Mouse (Mus musculus): ENCODE measurements around the gene Msh3. TPM values are rescaled to one million over a fixed set of nuclear protein-coding genes. Genes with fewer than 3 reads are reported as not detected.
"Not testable (repeated sequence)": the region's sequence is repeated elsewhere in the genome, so short reads cannot be mapped to it uniquely, and the experiment has no call there.

The Msh3 gene
- 8.1 and 8.8 TPM in 2 replicates for polyA plus RNA-seq (2015; fragmentation: Nextera tagmentation; extraction: Ambion mirVana)

DNA sequence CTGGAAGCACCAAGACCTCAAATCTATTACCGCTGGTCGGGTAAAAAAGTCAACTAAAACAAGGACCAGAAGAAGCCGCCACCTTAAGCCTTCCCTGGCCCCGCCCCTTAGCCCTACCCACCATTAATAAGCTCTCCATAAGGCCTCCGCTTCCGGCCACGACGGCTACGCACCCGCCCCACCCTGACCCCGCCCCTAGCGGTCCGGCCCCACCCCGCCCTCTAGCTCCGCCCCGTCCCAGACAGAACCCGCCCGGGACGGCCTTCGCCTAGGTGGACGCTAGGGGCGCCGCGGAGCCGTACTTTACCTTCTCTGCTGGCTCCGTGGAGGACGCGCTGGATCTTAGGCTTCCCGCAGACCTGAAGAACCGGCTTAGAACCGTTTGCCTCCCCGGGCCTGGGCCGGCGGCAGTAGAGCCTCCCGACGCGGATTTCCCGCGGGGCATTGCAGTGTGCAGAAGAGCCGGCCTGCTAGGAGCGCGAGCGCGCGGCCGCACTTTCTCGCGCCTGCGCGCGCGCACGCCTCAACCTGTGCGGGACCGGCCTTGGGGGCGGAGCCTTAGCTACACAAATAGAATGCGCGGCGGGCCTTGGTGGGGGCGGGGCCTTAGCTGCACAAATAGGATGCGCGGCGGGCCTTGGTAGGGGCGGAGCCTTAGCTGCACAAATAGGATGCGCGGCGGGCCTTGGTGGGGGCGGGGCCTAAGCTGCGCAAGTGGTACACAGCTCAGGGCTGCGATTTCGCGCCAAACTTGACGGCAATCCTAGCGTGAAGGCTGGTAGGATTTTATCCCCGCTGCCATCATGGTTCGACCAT lies at the start of gene Msh3, which contains the start of gene Dhfr:
Gene Msh3, minus strand, starts transcription at position 548 of the 816 bp plus-strand sequence.
Gene Dhfr, plus strand, starts transcription at position 271 of the 816 bp plus-strand sequence.
- Histone ChIP-seq H3K27me3 (no peaks in the 10 kb centered on the region), H3K36me3 (replicated peaks) (peaks cover 36% of the 10 kb centered on the region), H3K4me2 (peak within 1 kb of the TSS; percentile 97), H3K4me3 (replicated peaks) (peak within 1 kb of the TSS; percentile 91), H3K27ac (replicated peaks) (peak within 1 kb of the TSS; percentile 94), H3K4me1 (replicated peaks) (peaks cover 34% of the 10 kb centered on the region), H3K9me3 (replicated peaks) (no peaks in the 10 kb centered on the region), H3K9ac (peak within 1 kb of the TSS; percentile 76)
- under 1% methylated on average over 76 of the region's 76 CpGs for WGBS (ENCODE audit: insufficient replicate concordance)
- ATAC-seq (ENCODE audit: insufficient read depth), result peak; percentile 93

DNA sequence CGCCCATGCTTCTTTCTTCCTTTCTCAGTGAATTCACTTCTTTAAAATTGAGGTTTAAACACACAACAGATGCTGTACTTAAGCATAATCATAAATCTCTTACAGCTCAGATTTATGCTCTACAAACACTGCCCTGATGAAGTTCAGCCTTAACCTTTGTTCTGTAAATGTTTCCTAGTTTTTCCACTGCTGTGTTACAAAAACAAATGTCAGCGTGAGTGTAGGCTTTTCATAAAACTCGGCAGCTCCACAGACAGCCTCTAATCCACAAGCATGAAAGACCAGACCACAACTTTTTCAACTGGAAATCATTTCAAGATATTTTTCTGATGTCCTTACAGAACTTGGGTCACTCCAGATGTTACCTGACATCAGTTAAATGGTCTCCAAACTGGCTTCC lies 48.7 kb upstream of the Msh3 start:
- no peak for ATAC-seq (ENCODE audit: insufficient read depth)
- 55% methylated on average over 3 of the region's 3 CpGs for WGBS (ENCODE audit: insufficient replicate concordance)

DNA sequence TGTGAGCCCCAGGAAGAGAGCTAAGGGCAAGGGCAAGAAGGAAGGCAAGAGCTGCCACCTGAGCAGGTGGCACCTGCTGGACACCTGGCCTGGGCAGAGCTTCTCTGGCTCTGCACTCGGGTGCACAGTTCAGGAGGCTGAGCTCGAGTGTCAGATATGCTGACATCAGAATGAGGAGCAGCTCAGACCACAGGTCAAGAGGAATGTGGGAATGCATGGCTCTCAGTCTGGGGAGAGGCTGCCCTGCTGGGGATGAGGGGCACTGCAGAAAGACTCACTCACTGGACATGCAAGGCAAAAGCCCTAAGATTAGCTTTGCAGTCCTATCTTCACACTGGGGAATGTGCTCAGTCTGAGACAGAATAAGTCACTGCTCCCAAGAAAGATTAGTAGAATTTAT lies 47.3 kb upstream of the Msh3 start:
- Histone ChIP-seq H3K9me3 (replicated peaks) (no peaks in the 10 kb centered on the region), H3K4me3 (replicated peaks) (no peak overlapping the region), H3K36me3 (replicated peaks) (no peaks in the 10 kb centered on the region), H3K4me1 (replicated peaks) (no peaks in the 10 kb centered on the region), H3K27me3 (no peaks in the 10 kb centered on the region), H3K9ac (no peak overlapping the region), H3K27ac (replicated peaks) (no peak overlapping the region), H3K4me2 (no peak overlapping the region)
- 26% methylated on average over 2 of the region's 2 CpGs for WGBS (ENCODE audit: insufficient replicate concordance)
- ATAC-seq (ENCODE audit: insufficient read depth), result no peak

More for the DNA sequence above, 48.7 kb upstream of the Msh3 start:
- Histone ChIP-seq H3K4me3 (replicated peaks) (no peak overlapping the region), H3K4me2 (no peak overlapping the region), H3K9me3 (replicated peaks) (no peaks in the 10 kb centered on the region), H3K9ac (no peak overlapping the region), H3K27ac (replicated peaks) (no peak overlapping the region), H3K27me3 (no peaks in the 10 kb centered on the region), H3K36me3 (replicated peaks) (no peaks in the 10 kb centered on the region), H3K4me1 (replicated peaks) (no peaks in the 10 kb centered on the region)

DNA sequence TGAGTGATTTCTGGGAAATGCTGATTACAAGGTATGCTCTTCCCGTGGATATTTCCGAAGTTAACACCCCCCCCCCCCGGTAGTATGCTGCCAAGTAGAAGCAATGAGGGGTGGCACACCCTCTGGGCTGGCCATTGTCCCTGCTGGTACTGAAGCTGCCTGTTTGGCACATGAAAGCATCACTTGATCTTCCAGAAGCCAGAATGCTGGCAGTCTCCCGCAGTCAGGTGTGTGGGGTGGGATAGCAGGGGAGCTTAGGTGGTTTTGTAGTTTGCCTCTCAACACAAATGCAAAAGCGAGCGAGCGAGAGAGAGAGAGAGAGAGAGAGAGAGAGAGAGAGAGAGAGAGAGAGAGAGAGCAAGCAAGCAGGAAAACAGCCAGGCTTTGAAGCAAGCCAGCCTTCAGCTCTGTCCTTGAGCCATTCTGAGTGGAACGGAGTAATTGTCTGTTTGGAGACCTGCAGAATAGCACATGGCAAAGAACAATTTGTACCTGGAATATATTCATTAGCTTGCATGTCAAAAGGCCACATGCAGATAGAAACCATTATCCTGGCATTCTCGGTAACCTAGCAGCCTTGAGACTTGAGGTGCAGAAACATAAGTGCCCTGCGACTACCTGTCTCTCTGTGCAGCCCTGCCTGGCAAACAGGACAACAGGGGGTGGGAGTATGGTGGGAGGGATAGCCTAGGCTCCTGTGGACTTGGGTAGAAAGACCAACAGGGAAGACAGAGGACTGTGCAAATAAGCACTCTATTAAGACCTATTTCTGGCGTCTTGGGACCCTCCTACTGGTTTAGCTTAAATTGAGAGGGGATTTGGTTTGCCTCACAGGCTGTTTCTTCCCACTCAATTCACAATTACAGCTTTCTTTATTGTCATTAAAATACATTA lies 43.9 kb upstream of the Msh3 start:
- H3K9me3 ChIP-seq (replicated peaks), result no peaks in the 10 kb centered on the region
- H3K27ac ChIP-seq (replicated peaks), result no peak overlapping the region
- no peaks in the 10 kb centered on the region for H3K27me3 ChIP-seq
- H3K4me2 ChIP-seq, result no peak overlapping the region
- H3K4me3 ChIP-seq (replicated peaks), result no peak overlapping the region
- ATAC-seq (ENCODE audit: insufficient read depth), result no peak
- no peaks in the 10 kb centered on the region for H3K4me1 ChIP-seq (replicated peaks)
- no peaks in the 10 kb centered on the region for H3K36me3 ChIP-seq (replicated peaks)
- 63% methylated on average over 11 of the region's 11 CpGs for WGBS (ENCODE audit: insufficient replicate concordance)
- H3K9ac ChIP-seq, result no peak overlapping the region

DNA sequence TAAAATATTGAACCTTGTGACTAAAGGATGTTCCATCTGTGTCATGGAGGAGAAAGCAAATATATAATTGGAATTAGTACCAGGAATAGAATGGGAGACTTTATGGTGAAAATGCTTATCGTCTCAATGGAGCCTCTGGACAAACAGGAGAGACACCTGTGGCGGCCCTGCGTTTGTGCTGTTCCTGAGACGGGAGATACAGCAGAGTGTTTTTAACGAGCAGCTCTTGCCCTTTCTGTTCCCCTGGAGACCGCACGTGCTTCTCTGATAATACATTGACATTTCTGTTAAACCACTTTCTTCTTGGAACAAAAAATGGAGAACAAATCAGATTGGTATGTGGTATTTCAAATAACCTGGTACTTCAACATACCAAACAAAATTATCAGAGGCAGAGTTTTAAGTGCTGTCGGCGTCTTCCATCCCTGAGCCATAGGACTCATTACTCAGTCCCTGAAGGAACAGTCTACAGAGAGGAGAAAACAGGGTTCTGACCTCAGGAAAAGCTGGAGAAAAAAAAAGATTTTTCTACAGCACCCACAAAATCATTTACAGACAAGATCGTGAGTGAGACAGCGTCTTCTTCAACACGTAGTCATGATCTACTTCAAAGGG lies 38.4 kb upstream of the Msh3 start:
- ATAC-seq (ENCODE audit: insufficient read depth), result no peak
- 78% methylated on average over 12 of the region's 12 CpGs for WGBS (ENCODE audit: insufficient replicate concordance)
- no peaks in the 10 kb centered on the region for H3K4me1 ChIP-seq (replicated peaks)

DNA sequence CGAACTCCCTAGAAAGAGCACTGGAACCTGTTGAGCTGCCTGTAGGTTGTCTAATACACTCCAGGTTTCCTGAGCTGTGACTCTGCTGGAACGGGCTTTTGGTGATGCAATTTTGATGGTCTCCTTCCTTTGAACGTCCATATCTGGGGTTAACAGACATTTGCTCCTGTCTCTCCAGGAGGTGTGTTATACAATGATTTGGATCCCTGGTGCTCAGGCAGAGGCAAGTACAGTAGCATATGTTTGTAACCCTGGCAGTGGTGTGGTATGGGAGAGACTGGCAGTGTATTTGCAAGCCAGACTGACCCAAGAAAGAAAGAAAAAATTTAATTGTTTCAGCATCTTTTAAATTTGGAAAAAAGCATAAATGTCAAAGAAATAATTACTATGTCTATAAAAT lies 32.6 kb upstream of the Msh3 start:
- no peak overlapping the region for H3K27ac ChIP-seq (replicated peaks)
- no peak overlapping the region for H3K4me2 ChIP-seq
- H3K4me3 ChIP-seq (replicated peaks), result no peak overlapping the region
- no peaks in the 10 kb centered on the region for H3K27me3 ChIP-seq
- WGBS (ENCODE audit: insufficient replicate concordance), result 44% methylated on average over 3 of the region's 3 CpGs
- ATAC-seq (ENCODE audit: insufficient read depth), result no peak
- no peaks in the 10 kb centered on the region for H3K9me3 ChIP-seq (replicated peaks)
- peaks cover 33% of the 10 kb centered on the region for H3K36me3 ChIP-seq (replicated peaks)
- no peak overlapping the region for H3K9ac ChIP-seq
- no peaks in the 10 kb centered on the region for H3K4me1 ChIP-seq (replicated peaks)

More for the DNA sequence above, 38.4 kb upstream of the Msh3 start:
- no peaks in the 10 kb centered on the region for H3K36me3 ChIP-seq (replicated peaks)
- H3K27ac ChIP-seq (replicated peaks), result no peak overlapping the region
- no peak overlapping the region for H3K4me2 ChIP-seq
- no peaks in the 10 kb centered on the region for H3K9me3 ChIP-seq (replicated peaks)
- no peaks in the 10 kb centered on the region for H3K27me3 ChIP-seq
- no peak overlapping the region for H3K4me3 ChIP-seq (replicated peaks)
- no peak overlapping the region for H3K9ac ChIP-seq

DNA sequence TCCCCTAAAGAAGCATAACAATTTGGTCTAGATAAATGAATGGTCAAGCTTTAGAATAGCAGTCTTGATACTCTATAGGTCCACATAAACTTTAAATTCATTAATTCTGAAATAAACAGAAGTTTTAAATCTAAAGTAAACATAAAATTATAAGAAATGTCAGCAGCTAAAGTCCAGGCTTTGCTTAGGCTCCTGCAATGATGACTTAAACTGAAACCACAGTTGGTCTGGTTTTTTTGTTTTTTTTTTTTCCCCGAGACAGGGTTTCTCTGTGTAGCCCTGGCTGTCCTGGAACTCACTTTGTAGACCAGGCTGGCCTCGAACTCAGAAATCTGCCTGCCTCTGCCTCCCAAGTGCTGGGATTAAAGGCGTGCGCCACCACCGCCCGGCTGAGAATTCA lies 16.7 kb upstream of the Msh3 start:
- ATAC-seq (ENCODE audit: insufficient read depth), result not testable (repeated sequence)

DNA sequence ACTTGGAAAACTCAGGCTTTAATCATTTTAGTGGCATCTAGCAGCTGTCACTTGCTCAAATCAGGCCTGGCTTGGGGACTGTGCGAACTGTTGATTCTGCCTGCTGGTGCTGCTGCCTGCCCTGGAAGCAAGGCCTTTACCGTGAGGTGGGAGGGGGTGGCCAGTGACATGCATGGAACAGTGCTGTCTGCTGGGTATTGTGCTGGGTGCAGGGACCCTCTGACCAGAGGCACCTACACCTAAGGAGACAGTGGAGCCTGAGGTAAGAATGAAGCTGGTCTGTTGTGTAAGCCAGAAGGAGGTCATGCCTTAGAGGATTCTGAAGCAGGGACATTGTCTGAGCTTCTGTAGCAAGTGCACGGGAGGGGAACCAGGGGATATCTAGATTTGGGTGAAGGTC lies 16.0 kb upstream of the Msh3 start:
- H3K36me3 ChIP-seq (replicated peaks), result peaks cover 50% of the 10 kb centered on the region
- H3K9me3 ChIP-seq (replicated peaks), result no peaks in the 10 kb centered on the region
- WGBS (ENCODE audit: insufficient replicate concordance), result 72% methylated on average over 3 of the region's 3 CpGs
- no peak overlapping the region for H3K27ac ChIP-seq (replicated peaks)
- ATAC-seq (ENCODE audit: insufficient read depth), result no peak
- H3K4me2 ChIP-seq, result no peak overlapping the region
- no peak overlapping the region for H3K4me3 ChIP-seq (replicated peaks)
- no peak overlapping the region for H3K9ac ChIP-seq
- H3K4me1 ChIP-seq (replicated peaks), result no peaks in the 10 kb centered on the region
- no peaks in the 10 kb centered on the region for H3K27me3 ChIP-seq

More for the DNA sequence above, 16.7 kb upstream of the Msh3 start:
- not testable (repeated sequence) for H3K4me3 ChIP-seq (replicated peaks); H3K27ac ChIP-seq (replicated peaks); H3K27me3 ChIP-seq; H3K9ac ChIP-seq; H3K9me3 ChIP-seq (replicated peaks); H3K4me2 ChIP-seq; H3K4me1 ChIP-seq (replicated peaks)
- 74% methylated on average over 6 of the region's 6 CpGs for WGBS (ENCODE audit: insufficient replicate concordance)
- peaks cover 46% of the 10 kb centered on the region for H3K36me3 ChIP-seq (replicated peaks)

DNA sequence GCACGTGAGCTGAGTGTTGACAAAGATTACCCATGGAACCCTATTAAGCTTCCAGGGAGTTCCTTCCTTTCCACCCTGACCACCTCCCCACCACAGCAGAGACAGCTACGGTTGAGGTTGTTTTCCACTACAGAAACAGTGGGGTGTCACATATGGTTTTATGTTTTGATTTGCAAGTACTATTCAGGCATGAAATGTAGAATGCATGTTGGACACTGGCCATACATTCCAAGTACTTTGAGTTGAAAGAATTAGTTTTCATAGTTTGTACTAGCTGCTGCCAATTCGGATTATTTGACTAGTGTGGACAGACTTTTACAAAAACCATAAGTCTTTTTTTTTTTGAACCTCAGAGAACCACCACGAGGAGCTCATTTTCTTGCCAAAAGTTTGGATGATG lies 10.5 kb upstream of the Msh3 start:
- Histone ChIP-seq H3K9me3 (replicated peaks) (no peaks in the 10 kb centered on the region), H3K9ac (no peak overlapping the region), H3K4me1 (replicated peaks) (peaks cover 3% of the 10 kb centered on the region; the same call in 1 of the 2 replicates), H3K27ac (replicated peaks) (no peak overlapping the region), H3K4me2 (no peak overlapping the region), H3K27me3 (no peaks in the 10 kb centered on the region), H3K4me3 (replicated peaks) (no peak overlapping the region), H3K36me3 (replicated peaks) (peaks cover 72% of the 10 kb centered on the region)
- WGBS (ENCODE audit: insufficient replicate concordance), result 70% methylated on average over 4 of the region's 4 CpGs
- ATAC-seq (ENCODE audit: insufficient read depth), result no peak

DNA sequence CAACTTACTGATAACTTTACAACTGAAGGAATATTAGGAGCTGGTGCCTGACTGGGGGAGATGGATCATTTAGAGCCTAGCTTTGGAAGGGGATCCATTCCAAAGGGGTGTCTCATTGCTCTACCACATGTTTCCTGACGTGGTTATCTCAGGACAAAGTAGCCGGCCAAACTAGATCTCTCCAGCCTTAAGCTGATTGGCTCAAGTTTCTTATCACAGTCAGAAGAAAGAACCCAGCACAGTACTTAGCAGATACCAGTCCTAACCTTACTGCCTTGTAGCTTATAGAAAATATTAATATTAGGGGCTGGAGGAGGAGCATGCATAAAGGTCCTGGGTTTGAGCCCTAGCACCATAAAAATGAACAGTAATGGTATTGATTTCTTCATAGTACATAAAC lies 6.8 kb upstream of the Msh3 start:
- 26% methylated on average over 2 of the region's 2 CpGs for WGBS (ENCODE audit: insufficient replicate concordance)
- Histone ChIP-seq H3K9me3 (replicated peaks) (no peaks in the 10 kb centered on the region), H3K4me1 (replicated peaks) (peaks cover 10% of the 10 kb centered on the region), H3K27me3 (no peaks in the 10 kb centered on the region), H3K4me2 (no peak overlapping the region), H3K36me3 (replicated peaks) (peaks cover 67% of the 10 kb centered on the region), H3K27ac (replicated peaks) (no peak overlapping the region), H3K9ac (no peak overlapping the region), H3K4me3 (replicated peaks) (no peak overlapping the region)
- no peak for ATAC-seq (ENCODE audit: insufficient read depth)

DNA sequence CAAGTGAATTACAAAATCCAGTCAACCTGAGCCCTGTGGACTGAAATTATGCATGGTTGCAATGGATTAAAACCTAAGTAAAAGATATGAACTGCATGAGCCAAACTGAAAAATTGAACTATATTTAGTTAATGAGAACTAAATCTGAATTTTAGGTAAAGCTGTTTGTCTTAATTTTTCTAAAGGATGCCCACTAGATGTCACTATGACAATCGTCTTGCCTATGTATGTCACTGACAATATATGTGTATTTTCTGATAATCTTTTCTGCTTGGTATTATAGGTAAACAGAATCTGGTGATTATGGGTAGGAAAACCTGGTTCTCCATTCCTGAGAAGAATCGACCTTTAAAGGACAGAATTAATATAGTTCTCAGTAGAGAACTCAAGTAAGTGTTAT lies 2.8 kb upstream of the Msh3 start:
- H3K4me1 ChIP-seq (replicated peaks), result peaks cover 37% of the 10 kb centered on the region
- 37% methylated on average over 2 of the region's 2 CpGs for WGBS (ENCODE audit: insufficient replicate concordance)

More for the DNA sequence above, 2.8 kb upstream of the Msh3 start:
- Histone ChIP-seq H3K9ac (no peak overlapping the region), H3K4me2 (no peak overlapping the region), H3K9me3 (replicated peaks) (no peaks in the 10 kb centered on the region), H3K27ac (replicated peaks) (no peak overlapping the region), H3K4me3 (replicated peaks) (no peak overlapping the region), H3K27me3 (no peaks in the 10 kb centered on the region), H3K36me3 (replicated peaks) (peaks cover 42% of the 10 kb centered on the region)
- no peak for ATAC-seq (ENCODE audit: insufficient read depth)
